Mouse (Mus musculus) mesoderm, embryonic 11.5 days (tissue): ENCODE results near the gene Ppara.

Experiments used
- DNase-seq: peaks from one replicate; pipeline ENCODE4 v3.0.0-alpha.2; 2012; ENCODE audit warnings: low read depth, low spot score

Ppara gene

GRCm38 (mm10) chr15:85802931-85803330 is 68.1 kb downstream of the Ppara start:
- no peak for DNase-seq

- no peak for DNase-seq
These were observed 72.1 kb downstream of the Ppara start for GRCm38 (mm10) chr15:85806886-85807285.

GRCm38 (mm10) chr15:85807404-85807803 is 72.6 kb downstream of the Ppara start:
- DNase-seq = no peak

GRCm38 (mm10) chr15:85808031-85808430 is 73.2 kb downstream of the Ppara start:
- DNase-seq = no peak

- DNase-seq = no peak
These were observed 73.7 kb downstream of the Ppara start for GRCm38 (mm10) chr15:85808434-85808833.

GRCm38 (mm10) chr15:85809091-85809490 is 74.3 kb downstream of the Ppara start:
- DNase-seq = no peak

- DNase-seq = no peak
These were observed 75.7 kb downstream of the Ppara start for GRCm38 (mm10) chr15:85810462-85810805.

GRCm38 (mm10) chr15:85810806-85811521 is 76.2 kb downstream of the Ppara start:
- peak; percentile 37 for DNase-seq

GRCm38 (mm10) chr15:85811535-85812277 is 76.9 kb downstream of the Ppara start, which contains the start of gene Cdpf1:
TSS of gene Cdpf1 (minus strand) at chr15:85811697.
- DNase-seq = peak; percentile 97

- DNase-seq = no peak
These were observed 78.6 kb downstream of the Ppara start for GRCm38 (mm10) chr15:85813428-85813827.

- DNase-seq = peak; percentile 24
These were observed 86.6 kb downstream of the Ppara start, which contains the start of gene Pkdrej for GRCm38 (mm10) chr15:85821203-85822010. TSS of gene Pkdrej (minus strand) at chr15:85821734.

GRCm38 (mm10) chr15:85822011-85822359 is 87.2 kb downstream of the Ppara start:
- peak; percentile 19 for DNase-seq

GRCm38 (mm10) chr15:85826676-85827075 is 91.9 kb downstream of the Ppara start:
- no peak for DNase-seq

GRCm38 (mm10) chr15:85828071-85828470 is 93.3 kb downstream of the Ppara start:
- no peak for DNase-seq

GRCm38 (mm10) chr15:85829470-85829869 is 94.7 kb downstream of the Ppara start:
- DNase-seq = no peak

- peak; percentile 77 for DNase-seq
These were observed 97.3 kb downstream of the Ppara start, which contains the start of gene Ttc38 for GRCm38 (mm10) chr15:85831954-85832590. TSS of gene Ttc38 (plus strand) at chr15:85832306.

GRCm38 (mm10) chr15:85832599-85832998 is 97.8 kb downstream of the Ppara start:
- DNase-seq = no peak

- no peak for DNase-seq
These were observed 100.6 kb downstream of the Ppara start for GRCm38 (mm10) chr15:85835335-85835734.

GRCm38 (mm10) chr15:85836887-85837286 is 102.1 kb downstream of the Ppara start:
- DNase-seq = no peak

- DNase-seq = peak; percentile 43
These were observed 106.2 kb downstream of the Ppara start for GRCm38 (mm10) chr15:85840983-85841382.

GRCm38 (mm10) chr15:85841796-85842360 is 107.1 kb downstream of the Ppara start:
- no peak for DNase-seq
